Mouse (Mus musculus): ENCODE results near the gene Gpr135.
"Not testable (repeated sequence)": the region's sequence is repeated elsewhere in the genome, so short reads cannot be mapped to it uniquely, and the experiment has no call there.

The Gpr135 gene

DNA sequence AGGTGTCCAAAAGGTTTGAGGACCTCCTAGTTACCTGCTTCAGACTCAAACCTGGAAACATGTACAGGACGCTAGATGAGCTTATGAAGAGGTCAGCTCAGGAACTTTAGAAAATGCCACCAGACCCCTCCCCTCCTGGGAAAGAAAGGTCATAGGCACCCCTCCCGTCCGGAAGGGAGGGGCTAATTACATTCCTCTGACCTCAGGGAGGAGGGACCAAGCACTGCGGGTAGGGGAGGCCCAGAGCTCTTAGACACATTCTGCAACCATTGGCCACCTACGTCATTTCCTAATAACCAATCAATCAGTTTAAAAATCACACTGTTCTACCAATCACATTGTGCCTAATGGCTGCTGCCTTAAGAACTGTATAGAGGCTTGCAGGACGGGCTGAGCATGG is 18.4 kb downstream of the Gpr135 start:
- no peak for DNase-seq (ENCODE audit: low read depth)

DNA sequence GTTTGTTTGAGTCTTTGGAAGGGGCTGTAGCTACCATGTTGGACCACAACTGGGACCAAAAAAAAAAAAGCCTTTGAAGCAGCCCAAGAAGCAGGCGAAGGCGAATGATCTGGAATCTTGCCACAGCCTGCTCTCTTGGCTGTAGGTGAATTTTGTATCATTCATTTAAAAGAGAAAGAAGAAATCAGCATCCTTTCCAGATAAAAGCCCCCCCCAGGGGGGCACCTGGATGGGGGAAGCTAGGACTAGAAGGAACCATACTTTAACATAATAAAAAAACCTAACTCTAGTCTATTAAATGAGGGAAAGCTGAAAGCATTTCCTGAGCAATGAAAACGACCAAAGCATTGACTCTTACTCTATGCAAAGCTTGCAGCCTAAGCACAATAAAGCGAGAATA is 20.1 kb downstream of the Gpr135 start:
- DNase-seq (ENCODE audit: low read depth): no peak

DNA sequence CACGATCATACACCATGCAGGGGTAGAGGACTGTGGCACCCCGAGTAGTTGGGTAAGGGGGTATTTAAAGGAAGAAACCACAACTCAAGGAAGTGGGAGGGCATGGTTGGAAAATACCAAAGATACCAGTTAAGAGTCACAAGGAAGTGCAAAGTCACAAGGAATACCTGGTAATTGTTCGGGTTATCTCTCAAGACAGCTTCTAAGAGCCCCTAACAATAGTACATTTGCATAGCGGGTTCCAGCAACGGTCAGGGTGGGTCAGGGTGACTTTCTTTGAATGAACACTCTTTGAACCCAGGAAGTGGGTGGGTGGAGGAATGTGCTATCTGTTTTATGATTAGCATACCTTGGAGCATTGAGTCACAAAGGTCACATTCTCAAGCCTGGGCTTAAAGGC is 20.8 kb downstream of the Gpr135 start:
- DNase-seq (ENCODE audit: low read depth): not testable (repeated sequence)

DNA sequence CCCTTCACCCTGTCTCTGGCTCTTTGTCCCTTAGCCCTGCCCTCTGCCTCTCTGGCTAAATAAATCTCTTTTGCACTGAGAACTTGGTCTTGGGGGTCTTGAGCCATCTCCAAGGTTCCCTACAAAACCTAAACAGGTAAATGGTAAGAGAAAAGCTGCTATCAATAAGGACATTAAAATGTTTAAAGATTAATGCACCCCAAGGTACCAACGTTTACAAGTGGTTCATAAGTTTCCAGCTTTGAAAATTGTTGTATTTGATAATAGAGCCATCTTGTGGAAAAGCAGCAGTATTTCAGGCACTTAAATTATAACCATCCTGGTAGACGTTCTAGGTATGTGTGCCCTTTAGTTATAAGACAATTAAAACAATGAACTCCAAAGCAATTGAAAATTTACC is 23.4 kb downstream of the Gpr135 start:
- DNase-seq (ENCODE audit: low read depth): no peak

- no peak for DNase-seq (ENCODE audit: low read depth)
Observed at GRCm38 (mm10) chr12:72041238-72041637, 29.7 kb downstream of the Gpr135 start.

DNA sequence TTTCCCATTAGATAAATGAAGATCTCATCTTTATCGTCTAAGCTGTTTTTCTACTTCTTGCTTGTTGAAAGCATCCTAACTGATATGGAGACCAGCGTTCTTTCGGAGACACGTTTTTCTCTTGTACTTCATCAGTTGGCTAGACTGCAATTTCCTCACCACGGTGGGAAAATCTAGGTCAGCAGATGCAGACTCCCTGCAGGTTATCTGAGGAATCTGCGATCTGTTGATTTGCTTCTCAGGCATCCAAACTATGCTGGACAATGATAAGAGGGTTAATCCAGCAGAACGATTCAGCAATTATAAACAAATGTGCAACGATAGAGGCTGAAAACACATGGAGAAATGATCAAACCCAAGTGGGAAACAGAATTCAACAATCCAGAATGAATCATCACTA is 31.4 kb downstream of the Gpr135 start:
- DNase-seq (ENCODE audit: low read depth): no peak

DNA sequence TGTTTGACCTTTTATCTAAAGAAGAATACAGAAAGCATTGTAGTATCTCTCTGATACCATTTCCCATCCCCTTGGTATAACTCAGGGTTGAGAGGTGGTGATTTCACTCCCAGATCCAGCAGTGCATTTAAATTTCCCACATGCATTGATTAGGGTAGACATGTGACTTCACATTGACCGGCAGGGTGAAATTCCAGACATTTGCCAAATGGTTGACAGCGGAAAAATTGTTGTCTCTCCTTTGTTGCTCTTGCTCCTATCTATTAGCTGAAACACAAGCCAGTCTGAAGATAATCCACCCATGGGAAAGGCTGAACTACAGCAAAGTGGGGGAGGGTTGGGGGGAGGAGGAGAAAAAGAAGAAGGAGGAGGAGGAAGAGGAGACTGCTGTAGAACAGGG is 32.1 kb downstream of the Gpr135 start:
- no peak for DNase-seq (ENCODE audit: low read depth)

DNA sequence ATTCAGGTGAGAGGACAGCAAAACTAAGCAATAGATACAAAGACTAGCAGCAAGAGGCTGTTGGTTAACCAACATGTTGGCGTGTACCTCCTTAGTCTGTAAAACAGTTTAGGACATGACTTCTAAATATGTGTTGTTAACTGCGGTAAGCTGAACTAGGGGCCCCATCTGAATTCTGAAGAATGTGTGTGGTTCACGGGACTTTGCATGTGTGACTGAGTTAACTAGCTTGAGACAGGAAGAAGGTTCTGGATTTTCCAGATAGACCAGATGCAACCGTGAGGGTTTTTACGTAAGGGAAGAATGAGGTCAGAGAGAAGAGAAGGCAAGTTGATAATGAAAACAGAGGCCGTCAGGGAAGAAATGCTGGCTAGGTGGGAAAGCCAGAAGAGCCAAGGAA is 33.9 kb downstream of the Gpr135 start:
- DNase-seq (ENCODE audit: low read depth): no peak

GRCm38 (mm10) chr12:72036097-72036661 is 34.7 kb downstream of the Gpr135 start:
- no peak for DNase-seq (ENCODE audit: low read depth)

DNA sequence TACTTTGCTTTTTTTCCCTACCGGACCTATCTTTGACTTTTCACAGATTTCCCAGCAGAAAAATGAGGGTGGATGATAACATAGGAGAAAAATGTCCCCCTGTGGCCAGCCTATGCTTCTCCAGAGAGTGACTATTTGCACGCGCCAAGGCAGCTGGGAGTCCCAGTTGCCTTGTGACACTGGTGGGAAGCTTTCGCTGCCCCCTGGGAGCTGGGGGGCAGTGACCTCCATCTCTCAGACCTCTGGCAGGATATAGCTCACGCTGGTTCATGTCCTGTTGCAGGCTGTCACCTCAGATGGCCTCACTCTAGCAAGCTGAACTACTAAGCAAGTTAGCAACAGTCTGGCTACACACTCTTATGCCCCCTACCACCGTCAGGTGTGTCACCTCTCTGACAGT is 39.1 kb downstream of the Gpr135 start:
- DNase-seq (ENCODE audit: low read depth): no peak

- no peak for DNase-seq (ENCODE audit: low read depth)
Observed at GRCm38 (mm10) chr12:72031171-72031570, 39.8 kb downstream of the Gpr135 start.

DNA sequence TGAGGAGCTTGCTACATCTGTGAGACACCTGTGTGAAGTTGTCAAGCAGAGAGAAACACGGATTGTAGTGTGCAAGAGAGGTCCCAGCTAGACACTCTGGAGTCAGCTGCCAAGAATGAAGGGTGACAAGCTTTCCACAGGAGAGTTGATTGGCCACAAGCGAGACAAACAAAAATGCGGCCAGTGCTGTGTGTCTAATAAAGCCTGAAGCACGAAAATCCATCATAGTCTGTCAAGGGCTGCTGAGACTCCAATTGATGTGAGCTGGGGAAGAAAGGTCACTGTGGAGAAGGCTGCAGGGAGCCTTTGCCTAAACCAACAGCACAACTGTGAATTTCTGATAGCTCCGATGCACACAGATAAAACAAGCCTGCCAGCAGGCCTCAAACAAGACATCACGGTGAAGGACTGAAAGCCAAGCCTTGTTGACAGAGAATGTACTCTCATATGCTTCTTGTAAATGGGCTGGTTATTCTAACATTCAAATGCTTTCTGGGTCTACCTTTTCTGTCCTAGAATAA is 45.6 kb downstream of the Gpr135 start:
- no peak for DNase-seq (ENCODE audit: low read depth)

DNA sequence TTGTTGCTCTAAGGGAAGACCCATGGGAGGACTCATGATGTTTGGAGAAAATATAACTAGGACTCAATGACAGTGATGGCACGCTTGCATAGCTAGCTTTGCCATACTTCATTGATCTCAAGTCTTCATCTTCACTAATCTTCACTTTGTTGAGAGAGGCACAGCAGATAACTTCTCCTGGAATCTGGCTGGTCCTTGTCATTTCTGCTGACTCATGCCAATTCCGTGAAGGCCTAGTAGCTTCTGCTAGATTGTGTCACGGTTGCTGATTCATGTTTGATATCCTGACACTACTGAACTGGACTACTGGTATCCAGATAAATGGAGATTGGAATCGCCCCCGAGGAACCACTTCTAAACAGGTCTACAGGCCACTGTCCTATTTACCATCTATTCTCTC is 47.4 kb downstream of the Gpr135 start:
- no peak for DNase-seq (ENCODE audit: low read depth)

DNA sequence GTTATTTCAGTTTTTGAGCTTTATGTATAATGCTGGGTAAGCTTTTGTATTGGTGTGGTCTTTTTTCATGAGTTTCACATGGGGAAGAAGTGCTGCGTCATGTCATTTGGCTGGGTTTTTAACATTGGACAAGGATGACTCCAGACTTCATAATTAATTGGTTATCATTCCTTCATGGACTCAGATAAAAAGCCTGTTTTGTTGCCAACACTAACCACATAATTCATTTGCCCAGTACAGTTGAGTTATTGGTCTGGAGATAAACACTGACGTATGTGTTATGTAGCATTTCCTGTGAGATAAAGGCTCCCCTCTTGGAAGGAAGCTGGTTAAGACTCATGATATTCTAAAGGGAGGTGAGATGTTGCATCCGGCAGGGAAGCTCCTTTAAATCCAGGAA is 48.1 kb downstream of the Gpr135 start:
- no peak for DNase-seq (ENCODE audit: low read depth)

DNA sequence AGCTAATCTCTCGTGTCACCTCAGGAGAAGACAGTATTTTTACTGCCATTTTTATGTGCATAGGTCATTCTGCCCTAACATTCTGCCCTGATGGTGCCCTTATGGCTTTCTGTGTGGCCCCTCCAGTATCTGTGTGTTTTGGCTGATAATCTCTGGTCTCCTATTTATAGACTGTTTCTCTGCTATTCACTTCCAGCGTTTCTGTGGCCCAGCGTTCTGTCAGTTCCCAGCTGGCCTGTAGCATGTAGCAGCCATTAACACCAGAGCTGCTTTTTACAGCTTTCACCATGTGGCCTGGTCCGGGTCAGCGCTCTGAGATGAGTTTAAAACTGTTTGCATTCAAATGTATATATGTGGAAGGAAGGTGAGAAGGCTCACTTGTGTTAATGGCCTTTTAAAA is 49.4 kb downstream of the Gpr135 start:
- DNase-seq (ENCODE audit: low read depth): no peak

DNA sequence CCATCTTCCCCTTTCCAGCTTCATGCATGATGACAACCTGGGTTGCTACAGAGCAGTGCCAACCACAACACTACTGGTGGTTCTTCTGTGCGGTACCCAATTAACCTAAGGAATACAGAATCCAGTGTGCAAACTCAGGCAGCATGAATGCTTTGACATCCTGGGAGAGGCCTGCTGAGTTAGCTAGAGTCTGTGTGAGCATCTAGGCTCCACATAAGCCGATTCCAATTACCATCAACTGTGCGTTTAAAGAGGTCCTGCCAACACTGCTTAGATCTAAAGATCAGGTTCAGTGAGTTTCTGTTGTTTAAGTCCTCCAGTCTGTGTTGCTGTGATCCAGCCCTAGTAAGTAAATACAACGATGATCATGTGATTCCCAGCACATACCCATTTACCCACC is 50.6 kb downstream of the Gpr135 start:
- DNase-seq (ENCODE audit: low read depth): no peak
